Mouse (Mus musculus): ENCODE measurements around the gene Acsbg2.

- TF ChIP-seq CTCF (IDR thresholded peaks at IDR 0.05; ENCODE audit: borderline replicate concordance, insufficient read depth, low read length) = no peak
- TF ChIP-seq POLR2A (IDR thresholded peaks at IDR 0.05; ENCODE audit: low read depth, low read length) = no peak
Measured at GRCm38 (mm10) chr17:56851167-56851566, 23.1 kb downstream of the Acsbg2 start.

Data from embryonic fibroblast, embryonic 13.5 days (primary cell).